Mouse (Mus musculus) forebrain, embryonic 16.5 days (tissue): ENCODE data around the gene Zfp719. TPM values are rescaled to one million over a fixed set of nuclear protein-coding genes. Genes with fewer than 3 reads are reported as not detected.

Experiments used
- ATAC-seq: fragments of 200-750 bp; cut with Nextera tagmentation; 2 replicates; pipeline ENCODE4 v1.8.0; 2017; ENCODE audit warnings: mild to moderate bottlenecking, moderate library complexity
- H3K27ac ChIP-seq: fragments of 300-500 bp; sonication (generic); 2 replicates; pipeline ENCODE4 v1.5.1; 2014; ENCODE audit warnings: low read length, control low read depth
- H3K27me3 ChIP-seq: fragments of 300-500 bp; sonication (generic); replicated peaks from 2 replicates; pipeline ENCODE4 v1.6.1; 2014; ENCODE audit warnings: low read length; ENCODE audit not compliant: control insufficient read depth, insufficient read depth
- H3K36me3 ChIP-seq: fragments of 300-500 bp; sonication (generic); 2 replicates; pipeline ENCODE4 v1.6.1; 2014; ENCODE audit not compliant: control insufficient read depth, insufficient read depth
- H3K4me1 ChIP-seq: fragments of 300-500 bp; sonication (generic); replicated peaks from 2 replicates; pipeline ENCODE4 v1.6.1; 2014; ENCODE audit warnings: low read length; ENCODE audit not compliant: control insufficient read depth, insufficient read depth
- H3K4me2 ChIP-seq: fragments of 300-500 bp; sonication (generic); 2 replicates; pipeline ENCODE4 v1.6.1; 2014; ENCODE audit warnings: mild to moderate bottlenecking, low read length, control low read depth
- H3K4me3 ChIP-seq: fragments of 300-500 bp; sonication (generic); replicated peaks from 2 replicates; pipeline ENCODE4 v1.5.1; 2014; ENCODE audit warnings: mild to moderate bottlenecking, low read length, control low read depth
- H3K9ac ChIP-seq: fragments of 300-500 bp; sonication (generic); replicated peaks from 2 replicates; pipeline ENCODE4 v1.6.1; 2014; ENCODE audit warnings: low read depth, low read length, control low read depth
- H3K9me3 ChIP-seq: fragments of 300-500 bp; sonication (generic); 2 replicates; pipeline ENCODE4 v1.6.1; 2016; ENCODE audit warnings: low read length; ENCODE audit not compliant: control insufficient read depth
- whole genome bisulfite sequencing: fragments of 180-500 bp; shearing (Covaris S2); extraction: QIAGEN DNeasy Blood & Tissue Kit; methylation state at CpG from one replicate; pipeline ENCODE4 v1.1.7; 2014; 5-methylcytosine and 5-hydroxymethylcytosine counted together
- polyA plus RNA-seq: library from polyadenylated mRNA; unstranded; fragments of >200 nt; fragmentation: Nextera tagmentation; extraction: Ambion mirVana; gene quantifications from 2 replicates; pipeline ENCODE4 v1.2.1, GENCODE M21; 2015

Zfp719 gene
- polyA plus RNA-seq, 1 experiment from 2014 or later, result 18.5 TPM

- H3K27me3 ChIP-seq, result no peaks in the 10 kb centered on the region
- H3K4me2 ChIP-seq, result no peak overlapping the region
- H3K4me1 ChIP-seq, result peaks cover 21% of the 10 kb centered on the region
- no peak for ATAC-seq
- no peak overlapping the region for H3K4me3 ChIP-seq
- peaks cover 30% of the 10 kb centered on the region for H3K36me3 ChIP-seq
- no peaks in the 10 kb centered on the region for H3K9me3 ChIP-seq
- no peak overlapping the region for H3K9ac ChIP-seq
- H3K27ac ChIP-seq, result no peak overlapping the region
- 91% methylated on average over 5 of the region's 5 CpGs for WGBS
Measured at GRCm38 (mm10) chr7:43584790-43585189, 5.4 kb downstream of the Zfp719 start.

- no peak overlapping the region for H3K27ac ChIP-seq
- 15% methylated on average over 5 of the region's 5 CpGs for WGBS
- peaks cover under 1% of the 10 kb centered on the region; the same call in 1 of the 2 replicates for H3K4me1 ChIP-seq
- no peak overlapping the region for H3K4me3 ChIP-seq
- H3K9me3 ChIP-seq, result no peaks in the 10 kb centered on the region
- H3K36me3 ChIP-seq, result no peaks in the 10 kb centered on the region
- H3K4me2 ChIP-seq, result no peak overlapping the region
- no peak overlapping the region for H3K9ac ChIP-seq
- no peak for ATAC-seq
- H3K27me3 ChIP-seq, result no peaks in the 10 kb centered on the region
Measured at GRCm38 (mm10) chr7:43601884-43602283, 22.5 kb downstream of the Zfp719 start.

DNA sequence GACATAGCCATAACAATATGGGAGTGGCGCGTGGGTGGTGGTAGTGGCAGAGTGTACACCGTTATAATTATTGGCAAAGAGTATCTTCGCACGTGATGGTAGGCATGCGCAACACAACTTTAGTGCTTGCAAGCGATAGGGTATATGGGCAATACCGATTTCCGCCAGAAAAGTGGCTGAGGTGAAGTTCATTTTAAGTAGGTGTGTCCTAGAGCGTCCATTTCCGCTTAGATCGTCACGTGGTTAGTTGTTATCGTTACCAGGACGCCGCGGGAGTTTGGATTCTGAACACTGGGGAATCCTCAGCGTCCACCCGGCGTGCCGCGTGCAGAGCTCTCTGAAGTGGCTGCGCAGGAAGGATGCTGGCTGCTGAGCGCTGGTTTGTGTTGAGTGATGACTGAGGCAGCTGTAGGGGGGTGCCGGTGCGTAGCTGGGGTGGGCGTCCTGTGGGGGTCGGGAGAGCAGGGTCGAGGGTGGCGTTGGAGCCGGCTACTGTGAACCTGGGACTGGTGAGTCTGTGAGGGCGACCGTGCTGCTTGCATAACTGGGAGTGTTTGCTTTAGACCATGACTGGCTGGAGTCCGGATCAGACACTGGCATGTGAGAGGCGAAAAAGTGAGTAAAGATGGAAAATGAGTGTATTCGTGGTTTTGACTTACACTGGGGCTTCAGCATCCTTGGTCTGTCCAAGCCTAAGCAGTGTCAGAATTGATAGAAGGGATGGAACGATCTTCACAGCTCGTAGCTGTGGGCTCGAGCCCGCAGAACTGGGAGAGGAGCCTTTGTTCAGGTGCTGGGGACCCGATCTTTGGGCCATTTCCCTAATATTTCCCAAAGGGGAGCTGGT lies 27.7 kb downstream of the Zfp719 start, which contains the start of gene Zfp819:
Zfp819 (plus strand) TSS at position 274 of the 847 bp plus-strand sequence.
- Histone ChIP-seq H3K9ac (peak within 1 kb of the TSS; percentile 49), H3K9me3 (no peaks in the 10 kb centered on the region), H3K4me1 (peaks cover 6% of the 10 kb centered on the region), H3K4me2 (peak within 1 kb of the TSS; percentile 74), H3K27me3 (no peaks in the 10 kb centered on the region), H3K27ac (no peak within 1 kb of the TSS), H3K36me3 (no peaks in the 10 kb centered on the region), H3K4me3 (peak within 1 kb of the TSS; percentile 42)
- 16% methylated on average over 41 of the region's 41 CpGs for WGBS
- ATAC-seq, result peak; percentile 96

DNA sequence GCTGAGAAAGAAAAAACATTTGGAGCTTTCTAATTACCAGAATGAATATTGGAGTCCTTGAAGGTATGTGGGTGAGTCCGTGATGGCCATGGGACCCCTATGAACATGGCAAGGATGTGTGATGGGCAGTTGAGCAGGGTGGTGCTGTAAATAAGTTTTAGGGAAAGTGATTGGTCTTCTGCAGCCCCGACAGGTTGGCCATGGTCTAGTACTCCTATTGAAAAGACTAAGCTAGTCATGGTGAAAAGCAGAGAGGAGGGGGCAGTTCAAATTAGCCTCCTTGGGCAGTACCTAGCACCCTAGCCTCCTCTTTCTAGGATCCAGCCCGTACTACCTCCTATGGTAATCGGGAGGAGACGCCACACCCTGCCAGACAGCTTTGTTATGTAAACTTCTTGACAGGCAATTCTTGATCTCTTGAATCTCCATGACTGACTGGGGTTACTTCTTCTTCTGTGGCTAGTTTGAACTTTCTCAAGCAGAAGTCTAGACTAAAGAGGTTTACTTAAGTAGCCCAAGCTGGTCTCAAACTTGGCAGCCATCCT lies 28.4 kb downstream of the Zfp719 start:
- Histone ChIP-seq H3K27me3 (no peaks in the 10 kb centered on the region), H3K36me3 (no peaks in the 10 kb centered on the region), H3K27ac (no peak overlapping the region), H3K9me3 (no peaks in the 10 kb centered on the region), H3K4me2 (no peak overlapping the region), H3K9ac (no peak overlapping the region), H3K4me3 (no peak overlapping the region), H3K4me1 (peaks cover 6% of the 10 kb centered on the region)
- WGBS, result 56% methylated on average over 5 of the region's 5 CpGs
- no peak for ATAC-seq

GRCm38 (mm10) chr7:43608316-43608824 lies 29.0 kb downstream of the Zfp719 start:
- no peak for ATAC-seq
- peaks cover 6% of the 10 kb centered on the region for H3K4me1 ChIP-seq
- H3K9ac ChIP-seq, result no peak overlapping the region
- H3K36me3 ChIP-seq, result no peaks in the 10 kb centered on the region
- no peak overlapping the region for H3K4me3 ChIP-seq
- H3K27ac ChIP-seq, result no peak overlapping the region
- no peak overlapping the region for H3K4me2 ChIP-seq
- H3K27me3 ChIP-seq, result no peaks in the 10 kb centered on the region
- WGBS, result 84% methylated on average over 7 of the region's 7 CpGs
- H3K9me3 ChIP-seq, result no peaks in the 10 kb centered on the region

GRCm38 (mm10) chr7:43613816-43614551 lies 34.6 kb downstream of the Zfp719 start:
- Histone ChIP-seq H3K27me3 (no peaks in the 10 kb centered on the region), H3K9me3 (no peaks in the 10 kb centered on the region), H3K9ac (no peak overlapping the region), H3K4me2 (no peak overlapping the region), H3K4me3 (no peak overlapping the region), H3K4me1 (no peaks in the 10 kb centered on the region), H3K36me3 (no peaks in the 10 kb centered on the region), H3K27ac (no peak overlapping the region)
- no peak for ATAC-seq
- WGBS, result 91% methylated on average over 14 of the region's 14 CpGs

DNA sequence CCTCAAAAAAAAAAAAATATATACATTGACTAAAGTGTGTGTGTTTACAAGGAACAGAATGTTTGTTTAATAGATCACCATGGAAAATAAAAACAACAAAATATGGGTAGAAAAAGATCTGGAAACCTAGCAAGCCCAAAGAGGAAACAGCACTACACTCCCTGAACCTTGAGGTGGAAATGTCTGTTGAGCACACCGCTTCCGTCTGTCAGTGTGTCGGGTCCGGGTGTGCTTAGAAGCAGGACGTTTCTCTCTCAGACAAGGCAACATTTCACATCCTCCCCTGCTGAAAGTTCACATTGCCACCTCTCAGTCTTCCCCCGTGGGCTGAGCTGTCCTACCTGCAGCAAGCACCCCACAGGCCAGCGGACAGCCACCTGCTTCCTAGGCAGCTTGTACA lies 43.5 kb downstream of the Zfp719 start:
- H3K4me2 ChIP-seq, result no peak overlapping the region
- 83% methylated on average over 7 of the region's 7 CpGs for WGBS
- no peaks in the 10 kb centered on the region for H3K36me3 ChIP-seq
- H3K9me3 ChIP-seq, result no peaks in the 10 kb centered on the region
- no peak overlapping the region for H3K27ac ChIP-seq
- H3K4me1 ChIP-seq, result no peaks in the 10 kb centered on the region
- H3K4me3 ChIP-seq, result no peak overlapping the region
- H3K9ac ChIP-seq, result no peak overlapping the region
- no peak for ATAC-seq
- H3K27me3 ChIP-seq, result no peaks in the 10 kb centered on the region

- no peaks in the 10 kb centered on the region for H3K4me1 ChIP-seq
- no peaks in the 10 kb centered on the region for H3K36me3 ChIP-seq
- no peak for ATAC-seq
- no peaks in the 10 kb centered on the region for H3K9me3 ChIP-seq
- H3K4me3 ChIP-seq, result no peak overlapping the region
- H3K4me2 ChIP-seq, result no peak overlapping the region
- H3K9ac ChIP-seq, result no peak overlapping the region
- 15% methylated on average over 10 of the region's 10 CpGs for WGBS
- no peak overlapping the region for H3K27ac ChIP-seq
- H3K27me3 ChIP-seq, result no peaks in the 10 kb centered on the region
Measured at GRCm38 (mm10) chr7:43623819-43624218, 44.4 kb downstream of the Zfp719 start.

DNA sequence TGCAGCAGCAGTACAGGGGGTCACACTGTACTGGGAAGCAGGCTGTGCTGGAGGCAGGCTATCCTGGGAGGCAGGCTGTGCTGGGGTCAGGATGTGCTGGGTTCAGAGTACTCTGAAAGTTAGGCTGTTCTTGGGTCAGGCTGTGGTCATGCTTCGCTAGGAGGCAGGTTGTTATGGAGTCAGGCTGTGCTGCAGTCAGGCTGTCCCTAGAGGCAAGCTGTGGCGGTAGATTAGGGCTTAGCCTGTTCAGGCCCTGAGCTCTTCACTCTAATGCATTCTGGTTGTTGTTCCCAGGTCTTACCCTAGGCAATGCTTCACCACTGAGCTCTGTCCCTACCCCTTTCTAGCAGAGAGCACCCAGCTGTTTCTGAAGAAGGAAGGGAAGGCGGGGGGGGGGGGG lies 45.7 kb downstream of the Zfp719 start:
- no peak overlapping the region for H3K4me2 ChIP-seq
- no peaks in the 10 kb centered on the region for H3K36me3 ChIP-seq
- no peak overlapping the region for H3K27ac ChIP-seq
- ATAC-seq, result no peak
- no peaks in the 10 kb centered on the region for H3K4me1 ChIP-seq
- WGBS, result 61% methylated on average over 2 of the region's 3 CpGs
- no peak overlapping the region for H3K9ac ChIP-seq
- H3K4me3 ChIP-seq, result no peak overlapping the region
- no peaks in the 10 kb centered on the region for H3K9me3 ChIP-seq
- H3K27me3 ChIP-seq, result no peaks in the 10 kb centered on the region
